Mouse (Mus musculus): ENCODE measurements around the gene Pkd2l1. TPM values are rescaled to one million over a fixed set of nuclear protein-coding genes. Genes with fewer than 3 reads are reported as not detected.

Pkd2l1 gene
- polyA plus RNA-seq, 1 experiment = not detected

DNA sequence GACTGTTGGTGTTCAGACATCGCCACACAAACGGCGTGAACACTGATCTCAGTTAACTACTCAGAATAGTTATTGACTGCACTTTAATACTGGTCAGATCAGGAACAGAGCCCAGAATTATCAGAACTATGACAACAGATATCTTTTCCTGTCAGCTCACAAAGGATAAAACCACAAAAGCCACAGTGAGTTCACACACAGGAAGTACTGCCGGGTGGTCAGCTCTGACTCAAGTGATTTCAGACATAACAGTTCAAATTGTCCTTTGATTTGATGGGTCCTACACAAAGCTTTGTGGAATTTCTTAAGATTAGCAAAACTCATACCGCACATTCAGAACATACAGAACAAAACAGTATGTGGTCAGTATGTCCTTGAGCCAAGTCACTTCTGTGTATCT lies 33.5 kb upstream of the Pkd2l1 start:
- H3K79me3 ChIP-seq (ENCODE audit: low read depth) = no peaks in the 10 kb centered on the region
- H3K36me3 ChIP-seq (ENCODE audit: control insufficient read depth, insufficient read depth) = no peaks in the 10 kb centered on the region
- H3ac ChIP-seq (ENCODE audit: control insufficient read depth, insufficient read length, low read depth) = no peak overlapping the region
- peak; percentile 20 for TF ChIP-seq CEBPB (IDR thresholded peaks at IDR 0.05; ENCODE audit: low read depth)
- no peak for TF ChIP-seq MAX (IDR thresholded peaks at IDR 0.05)
- no peak for TF ChIP-seq FOSL1 (IDR thresholded peaks at IDR 0.05; ENCODE audit: insufficient read depth, low read length, poor library complexity, severe bottlenecking)
- H3K27me3 ChIP-seq (ENCODE audit: control insufficient read depth, insufficient read depth, insufficient read length) = no peaks in the 10 kb centered on the region
- H3K79me2 ChIP-seq (ENCODE audit: control insufficient read depth, insufficient read depth) = no peaks in the 10 kb centered on the region
- H3K4me3 ChIP-seq (ENCODE audit: insufficient read depth, poor library complexity, severe bottlenecking) = no peak overlapping the region

DNA sequence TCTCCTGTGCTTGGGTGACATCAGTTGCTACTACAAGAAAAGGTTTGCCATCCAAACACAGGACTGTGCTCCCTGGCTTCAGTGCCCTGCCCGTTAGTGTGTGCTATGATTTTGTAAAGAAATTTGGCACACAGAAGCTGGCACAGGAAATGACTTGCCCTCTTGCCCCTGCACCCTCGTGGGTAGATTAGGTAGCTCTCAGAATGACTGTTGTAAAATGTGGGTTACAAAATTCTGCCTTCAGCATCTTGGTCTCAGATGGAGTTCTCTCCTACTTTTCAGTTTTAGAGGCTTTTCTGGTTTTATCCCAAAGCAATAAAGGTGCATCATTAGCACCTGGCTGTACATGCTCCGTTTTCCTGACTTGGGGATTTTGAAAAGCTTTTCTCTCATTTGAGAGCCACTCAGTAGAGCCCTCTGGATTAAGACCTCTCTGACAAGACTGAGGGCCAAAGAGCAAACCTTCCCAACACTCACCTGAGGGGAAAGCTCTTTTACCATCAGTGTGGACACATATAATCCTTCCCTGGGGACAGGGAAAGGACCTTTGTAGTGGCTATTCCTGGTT lies 25.8 kb upstream of the Pkd2l1 start:
- no peaks in the 10 kb centered on the region for H3K79me3 ChIP-seq (ENCODE audit: low read depth)
- no peak overlapping the region for H3K4me3 ChIP-seq (ENCODE audit: insufficient read depth, poor library complexity, severe bottlenecking)
- no peaks in the 10 kb centered on the region for H3K36me3 ChIP-seq (ENCODE audit: control insufficient read depth, insufficient read depth)
- H3ac ChIP-seq (ENCODE audit: control insufficient read depth, insufficient read length, low read depth) = no peak overlapping the region
- no peaks in the 10 kb centered on the region for H3K27me3 ChIP-seq (ENCODE audit: control insufficient read depth, insufficient read depth, insufficient read length)
- H3K79me2 ChIP-seq (ENCODE audit: control insufficient read depth, insufficient read depth) = no peaks in the 10 kb centered on the region
- TF ChIP-seq MYOD1 (IDR thresholded peaks at IDR 0.05; ENCODE audit: control insufficient read depth, insufficient read length, low read depth) = no peak
- TF ChIP-seq MAX (IDR thresholded peaks at IDR 0.05) = no peak
- no peak for TF ChIP-seq CEBPB (IDR thresholded peaks at IDR 0.05; ENCODE audit: low read depth)
- no peak for TF ChIP-seq USF1 (IDR thresholded peaks at IDR 0.05; ENCODE audit: low read depth)
- TF ChIP-seq MYOG (IDR thresholded peaks at IDR 0.05; ENCODE audit: control insufficient read depth, extremely low read depth, insufficient read length) = no peak
- no peak for TF ChIP-seq CTCF (IDR thresholded peaks at IDR 0.05; ENCODE audit: control insufficient read depth, insufficient read depth, insufficient read length)
- no peak for TF ChIP-seq FOSL1 (IDR thresholded peaks at IDR 0.05; ENCODE audit: insufficient read depth, low read length, poor library complexity, severe bottlenecking)

GRCm38 (mm10) chr19:44215255-44215654 lies 23.0 kb upstream of the Pkd2l1 start:
- TF ChIP-seq MYOD1 (IDR thresholded peaks at IDR 0.05; ENCODE audit: control insufficient read depth, insufficient read length, low read depth) (no peak), USF1 (IDR thresholded peaks at IDR 0.05; ENCODE audit: low read depth) (no peak), MYOG (IDR thresholded peaks at IDR 0.05; ENCODE audit: control insufficient read depth, extremely low read depth, insufficient read length) (no peak), MAX (IDR thresholded peaks at IDR 0.05) (no peak), FOSL1 (IDR thresholded peaks at IDR 0.05; ENCODE audit: insufficient read depth, low read length, poor library complexity, severe bottlenecking) (no peak), CEBPB (IDR thresholded peaks at IDR 0.05; ENCODE audit: low read depth) (no peak), CTCF (IDR thresholded peaks at IDR 0.05; ENCODE audit: control insufficient read depth, insufficient read depth, insufficient read length) (no peak)
- H3K4me3 ChIP-seq (ENCODE audit: insufficient read depth, poor library complexity, severe bottlenecking) = no peak overlapping the region
- no peaks in the 10 kb centered on the region for H3K36me3 ChIP-seq (ENCODE audit: control insufficient read depth, insufficient read depth)
- H3K79me3 ChIP-seq (ENCODE audit: low read depth) = no peaks in the 10 kb centered on the region
- no peaks in the 10 kb centered on the region for H3K27me3 ChIP-seq (ENCODE audit: control insufficient read depth, insufficient read depth, insufficient read length)
- no peaks in the 10 kb centered on the region for H3K79me2 ChIP-seq (ENCODE audit: control insufficient read depth, insufficient read depth)
- H3ac ChIP-seq (ENCODE audit: control insufficient read depth, insufficient read length, low read depth) = no peak overlapping the region

- no peak overlapping the region for H3ac ChIP-seq (ENCODE audit: control insufficient read depth, insufficient read length, low read depth)
- H3K4me3 ChIP-seq (ENCODE audit: insufficient read depth, poor library complexity, severe bottlenecking) = no peak overlapping the region
- no peaks in the 10 kb centered on the region for H3K79me2 ChIP-seq (ENCODE audit: control insufficient read depth, insufficient read depth)
- H3K79me3 ChIP-seq (ENCODE audit: low read depth) = no peaks in the 10 kb centered on the region
- peaks cover 6% of the 10 kb centered on the region for H3K27me3 ChIP-seq (ENCODE audit: control insufficient read depth, insufficient read depth, insufficient read length)
- no peaks in the 10 kb centered on the region for H3K36me3 ChIP-seq (ENCODE audit: control insufficient read depth, insufficient read depth)
- TF ChIP-seq CEBPB (IDR thresholded peaks at IDR 0.05; ENCODE audit: low read depth) (no peak), MAX (IDR thresholded peaks at IDR 0.05) (no peak), FOSL1 (IDR thresholded peaks at IDR 0.05; ENCODE audit: insufficient read depth, low read length, poor library complexity, severe bottlenecking) (no peak), CTCF (IDR thresholded peaks at IDR 0.05; ENCODE audit: control insufficient read depth, insufficient read depth, insufficient read length) (no peak), MYOD1 (IDR thresholded peaks at IDR 0.05; ENCODE audit: control insufficient read depth, insufficient read length, low read depth) (no peak), USF1 (IDR thresholded peaks at IDR 0.05; ENCODE audit: low read depth) (no peak), MYOG (IDR thresholded peaks at IDR 0.05; ENCODE audit: control insufficient read depth, extremely low read depth, insufficient read length) (no peak)
Observed at GRCm38 (mm10) chr19:44207079-44207478, 14.8 kb upstream of the Pkd2l1 start.

- no peaks in the 10 kb centered on the region for H3K36me3 ChIP-seq (ENCODE audit: control insufficient read depth, insufficient read depth)
- no peaks in the 10 kb centered on the region for H3K79me2 ChIP-seq (ENCODE audit: control insufficient read depth, insufficient read depth)
- H3K79me3 ChIP-seq (ENCODE audit: low read depth) = no peaks in the 10 kb centered on the region
- H3K27me3 ChIP-seq (ENCODE audit: control insufficient read depth, insufficient read depth, insufficient read length) = peaks cover 6% of the 10 kb centered on the region
- no peak within 1 kb of the TSS for H3ac ChIP-seq (ENCODE audit: control insufficient read depth, insufficient read length, low read depth)
- TF ChIP-seq MAX (IDR thresholded peaks at IDR 0.05) (no peak), MYOG (IDR thresholded peaks at IDR 0.05; ENCODE audit: control insufficient read depth, extremely low read depth, insufficient read length) (no peak), CTCF (IDR thresholded peaks at IDR 0.05; ENCODE audit: control insufficient read depth, insufficient read depth, insufficient read length) (no peak), FOSL1 (IDR thresholded peaks at IDR 0.05; ENCODE audit: insufficient read depth, low read length, poor library complexity, severe bottlenecking) (no peak), MYOD1 (IDR thresholded peaks at IDR 0.05; ENCODE audit: control insufficient read depth, insufficient read length, low read depth) (no peak), CEBPB (IDR thresholded peaks at IDR 0.05; ENCODE audit: low read depth) (no peak)
- H3K4me3 ChIP-seq (ENCODE audit: insufficient read depth, poor library complexity, severe bottlenecking) = no peak within 1 kb of the TSS
Observed at GRCm38 (mm10) chr19:44203015-44203564, 10.8 kb upstream of the Pkd2l1 start, which contains the start of gene Scd3. Gene Scd3 (plus strand): TSS chr19:44203269.

GRCm38 (mm10) chr19:44198964-44199363 lies 6.7 kb upstream of the Pkd2l1 start:
- Histone ChIP-seq H3K79me3 (ENCODE audit: low read depth) (no peaks in the 10 kb centered on the region), H3K79me2 (ENCODE audit: control insufficient read depth, insufficient read depth) (no peaks in the 10 kb centered on the region), H3ac (ENCODE audit: control insufficient read depth, insufficient read length, low read depth) (no peak overlapping the region), H3K4me3 (ENCODE audit: insufficient read depth, poor library complexity, severe bottlenecking) (no peak overlapping the region), H3K27me3 (ENCODE audit: control insufficient read depth, insufficient read depth, insufficient read length) (peaks cover 6% of the 10 kb centered on the region), H3K36me3 (ENCODE audit: control insufficient read depth, insufficient read depth) (no peaks in the 10 kb centered on the region)
- no peak for TF ChIP-seq CEBPB (IDR thresholded peaks at IDR 0.05; ENCODE audit: low read depth)
- peak; percentile 12 for TF ChIP-seq CTCF (IDR thresholded peaks at IDR 0.05; ENCODE audit: control insufficient read depth, insufficient read depth, insufficient read length)
- TF ChIP-seq FOSL1 (IDR thresholded peaks at IDR 0.05; ENCODE audit: insufficient read depth, low read length, poor library complexity, severe bottlenecking) = no peak
- TF ChIP-seq MAX (IDR thresholded peaks at IDR 0.05) = no peak
- no peak for TF ChIP-seq USF1 (IDR thresholded peaks at IDR 0.05; ENCODE audit: low read depth)
